Mouse (Mus musculus): Measurements from ENCODE around the gene Tlcd2. TPM values are rescaled to one million over a fixed set of nuclear protein-coding genes. Genes with fewer than 3 reads are reported as not detected.

The Tlcd2 gene
- polyA plus RNA-seq, 1 experiment from 2014 or later, result 16.7 TPM

DNA sequence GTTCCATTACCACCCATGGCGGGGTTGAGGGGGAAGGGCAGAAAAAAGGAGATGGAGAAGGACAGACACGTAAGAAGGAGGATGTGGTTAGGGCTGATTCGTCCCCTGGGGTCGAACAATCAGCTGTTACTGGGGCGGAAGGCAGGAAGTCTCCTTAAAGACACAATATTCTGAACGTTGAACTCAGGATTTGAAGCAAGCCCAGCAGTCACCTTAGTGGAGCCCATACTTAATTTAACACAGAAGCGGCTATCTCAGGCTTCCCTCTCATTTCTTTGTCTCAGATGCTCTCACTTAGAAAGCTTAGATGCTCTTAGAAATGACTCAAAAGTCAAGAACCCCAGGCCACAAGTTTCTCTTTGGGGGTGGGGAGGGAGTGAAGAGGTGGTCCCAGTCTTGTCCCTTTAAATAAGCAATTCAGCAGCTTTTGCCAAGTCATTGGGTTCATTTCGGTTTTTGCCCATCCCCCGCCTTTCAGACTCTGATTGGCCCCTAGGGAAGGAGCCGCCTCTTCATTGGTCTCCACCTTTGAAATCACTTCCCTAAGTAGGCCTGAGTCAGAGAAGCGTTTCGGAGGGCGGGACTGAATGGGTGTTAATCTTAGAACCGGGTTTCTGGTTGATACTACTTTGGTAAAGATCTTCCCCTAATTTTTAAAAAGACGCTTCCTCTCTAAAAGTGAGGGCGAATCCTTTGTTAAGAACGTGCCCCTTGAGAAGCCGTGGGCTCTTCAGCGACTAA is 1.2 kb upstream of the Tlcd2 start:
- Histone ChIP-seq H3K27me3 (ENCODE audit: control insufficient read depth, insufficient read depth, low read depth, low read length) (no peaks in the 10 kb centered on the region), H3K4me2 (ENCODE audit: low read depth, low read length) (peak overlapping the region; percentile 95), H3K36me3 (ENCODE audit: control insufficient read depth, insufficient read depth, low read length) (no peaks in the 10 kb centered on the region), H3K27ac (ENCODE audit: low read length) (peak overlapping the region; percentile 99), H3K9me3 (ENCODE audit: control insufficient read depth, low read length) (no peaks in the 10 kb centered on the region), H3K4me1 (replicated peaks; ENCODE audit: control insufficient read depth, insufficient read depth, low read length) (peaks cover 31% of the 10 kb centered on the region), H3K4me3 (ENCODE audit: low read length) (peak overlapping the region; percentile 56), H3K9ac (ENCODE audit: low read length) (peak overlapping the region; percentile 75)
- peak; percentile 61 for ATAC-seq (ENCODE audit: low read depth)
- 3% methylated on average over 19 of the region's 19 CpGs for WGBS

GRCm38 (mm10) chr11:75461743-75462252 is 283 bp downstream of the Tlcd2 start:
- peaks cover 4% of the 10 kb centered on the region; the same call in 1 of the 2 replicates for H3K36me3 ChIP-seq (ENCODE audit: control insufficient read depth, insufficient read depth, low read length)
- H3K4me3 ChIP-seq (ENCODE audit: low read length), result peak overlapping the region; percentile 84
- no peaks in the 10 kb centered on the region for H3K27me3 ChIP-seq (ENCODE audit: control insufficient read depth, insufficient read depth, low read depth, low read length)
- H3K4me1 ChIP-seq (replicated peaks; ENCODE audit: control insufficient read depth, insufficient read depth, low read length), result peaks cover 30% of the 10 kb centered on the region
- peaks cover 3% of the 10 kb centered on the region for H3K9me3 ChIP-seq (ENCODE audit: control insufficient read depth, low read length)
- WGBS, result 1% methylated on average over 30 of the region's 30 CpGs
- H3K27ac ChIP-seq (ENCODE audit: low read length), result peak overlapping the region; percentile 69
- peak overlapping the region; percentile 98 for H3K4me2 ChIP-seq (ENCODE audit: low read depth, low read length)
- peak overlapping the region; percentile 73 for H3K9ac ChIP-seq (ENCODE audit: low read length)
- ATAC-seq (ENCODE audit: low read depth), result peak; percentile 1; the same call in 1 of the 2 replicates

DNA sequence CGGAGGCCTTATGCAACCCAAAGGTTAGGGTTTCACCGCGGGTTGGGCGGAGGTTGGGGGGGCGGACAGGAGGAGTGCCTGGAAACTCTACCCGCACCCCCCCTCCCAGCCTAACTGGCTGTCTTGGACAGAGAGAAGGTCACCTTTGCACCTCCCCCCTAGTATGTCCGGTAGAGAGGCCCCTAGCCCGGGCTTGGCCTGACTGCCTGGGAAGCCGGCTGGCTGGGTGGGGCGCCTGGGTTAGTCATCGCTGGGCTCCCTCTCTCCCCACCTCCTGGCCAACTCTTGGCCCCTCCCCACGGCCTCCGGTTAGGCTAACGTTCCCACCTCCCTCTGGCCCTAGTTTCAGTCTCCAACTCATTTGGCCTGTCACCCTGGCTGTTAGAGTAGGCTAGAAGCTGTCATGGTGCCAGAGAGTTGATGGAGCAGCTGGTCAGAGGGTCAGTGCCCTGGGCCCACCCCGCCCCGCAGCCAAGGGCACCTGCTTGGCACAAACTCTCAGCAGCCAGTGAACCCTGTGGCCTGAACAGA is 803 bp downstream of the Tlcd2 start:
- Histone ChIP-seq H3K36me3 (ENCODE audit: control insufficient read depth, insufficient read depth, low read length) (peaks cover 5% of the 10 kb centered on the region; the same call in 1 of the 2 replicates), H3K27ac (ENCODE audit: low read length) (peak overlapping the region; percentile 69), H3K4me3 (ENCODE audit: low read length) (peak overlapping the region; percentile 84), H3K4me1 (replicated peaks; ENCODE audit: control insufficient read depth, insufficient read depth, low read length) (peaks cover 30% of the 10 kb centered on the region), H3K4me2 (ENCODE audit: low read depth, low read length) (peak overlapping the region; percentile 98), H3K9me3 (ENCODE audit: control insufficient read depth, low read length) (peaks cover 4% of the 10 kb centered on the region), H3K9ac (ENCODE audit: low read length) (peak overlapping the region; percentile 73), H3K27me3 (ENCODE audit: control insufficient read depth, insufficient read depth, low read depth, low read length) (no peaks in the 10 kb centered on the region)
- ATAC-seq (ENCODE audit: low read depth), result no peak
- WGBS, result 3% methylated on average over 14 of the region's 16 CpGs

DNA sequence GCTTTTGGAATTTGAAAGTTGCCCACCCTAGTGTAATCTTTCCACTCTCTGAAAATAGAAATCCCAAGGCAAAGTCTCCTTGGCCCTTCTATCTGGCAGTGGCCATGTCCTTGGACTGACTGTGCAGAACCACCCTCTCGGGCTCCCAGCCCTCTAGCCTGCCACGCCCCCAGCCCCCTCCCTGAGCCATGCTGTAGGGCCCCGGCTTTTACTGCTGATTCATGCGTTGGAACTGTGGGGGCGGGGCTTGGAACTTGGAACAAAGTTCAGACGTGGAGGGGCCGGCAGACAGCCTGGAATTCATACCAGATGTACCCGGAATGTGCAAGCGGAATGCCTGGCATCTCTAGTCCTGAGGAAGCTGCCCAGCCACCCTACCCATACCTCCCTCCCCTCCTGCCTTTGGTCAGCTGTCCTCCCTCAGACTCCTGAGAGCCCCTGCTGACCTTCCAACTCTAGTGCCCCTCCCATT is 1.4 kb downstream of the Tlcd2 start:
- Histone ChIP-seq H3K27me3 (ENCODE audit: control insufficient read depth, insufficient read depth, low read depth, low read length) (no peaks in the 10 kb centered on the region), H3K9ac (ENCODE audit: low read length) (peak overlapping the region; percentile 73), H3K4me3 (ENCODE audit: low read length) (peak overlapping the region; percentile 84), H3K36me3 (ENCODE audit: control insufficient read depth, insufficient read depth, low read length) (peaks cover 5% of the 10 kb centered on the region; the same call in 1 of the 2 replicates), H3K4me1 (replicated peaks; ENCODE audit: control insufficient read depth, insufficient read depth, low read length) (peaks cover 33% of the 10 kb centered on the region), H3K27ac (ENCODE audit: low read length) (peak overlapping the region; percentile 69), H3K4me2 (ENCODE audit: low read depth, low read length) (peak overlapping the region; percentile 98), H3K9me3 (ENCODE audit: control insufficient read depth, low read length) (peaks cover 4% of the 10 kb centered on the region)
- WGBS, result 1% methylated on average over 9 of the region's 9 CpGs
- peak; percentile 33 for ATAC-seq (ENCODE audit: low read depth)

DNA sequence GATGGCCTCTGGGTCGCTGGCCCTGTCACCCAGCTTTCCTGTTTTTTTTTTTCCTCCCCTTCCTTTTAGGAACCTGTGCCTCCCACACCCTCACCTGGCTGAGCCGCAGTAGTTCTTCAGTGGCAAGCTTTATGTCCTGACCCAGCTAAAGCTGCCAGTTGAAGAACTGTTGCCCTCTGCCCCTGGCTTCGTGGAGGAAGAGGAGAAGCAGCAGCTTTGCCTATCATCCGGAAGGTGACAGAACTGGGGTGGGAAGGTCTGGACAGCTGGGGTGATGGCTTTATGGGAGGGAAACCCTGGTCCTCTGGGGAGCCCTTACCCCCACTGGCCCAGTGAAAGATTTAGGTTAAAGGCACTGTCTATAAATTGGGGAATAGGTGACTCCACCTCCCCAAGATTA is 2.1 kb downstream of the Tlcd2 start:
- no peak overlapping the region for H3K4me2 ChIP-seq (ENCODE audit: low read depth, low read length)
- no peaks in the 10 kb centered on the region for H3K27me3 ChIP-seq (ENCODE audit: control insufficient read depth, insufficient read depth, low read depth, low read length)
- H3K9ac ChIP-seq (ENCODE audit: low read length), result no peak overlapping the region
- H3K4me3 ChIP-seq (ENCODE audit: low read length), result no peak overlapping the region
- H3K36me3 ChIP-seq (ENCODE audit: control insufficient read depth, insufficient read depth, low read length), result peaks cover 5% of the 10 kb centered on the region; the same call in 1 of the 2 replicates
- WGBS, result 42% methylated on average over 4 of the region's 4 CpGs
- peak overlapping the region; percentile 69 for H3K27ac ChIP-seq (ENCODE audit: low read length)
- H3K9me3 ChIP-seq (ENCODE audit: control insufficient read depth, low read length), result peaks cover 4% of the 10 kb centered on the region
- no peak for ATAC-seq (ENCODE audit: low read depth)
- peaks cover 33% of the 10 kb centered on the region for H3K4me1 ChIP-seq (replicated peaks; ENCODE audit: control insufficient read depth, insufficient read depth, low read length)

DNA sequence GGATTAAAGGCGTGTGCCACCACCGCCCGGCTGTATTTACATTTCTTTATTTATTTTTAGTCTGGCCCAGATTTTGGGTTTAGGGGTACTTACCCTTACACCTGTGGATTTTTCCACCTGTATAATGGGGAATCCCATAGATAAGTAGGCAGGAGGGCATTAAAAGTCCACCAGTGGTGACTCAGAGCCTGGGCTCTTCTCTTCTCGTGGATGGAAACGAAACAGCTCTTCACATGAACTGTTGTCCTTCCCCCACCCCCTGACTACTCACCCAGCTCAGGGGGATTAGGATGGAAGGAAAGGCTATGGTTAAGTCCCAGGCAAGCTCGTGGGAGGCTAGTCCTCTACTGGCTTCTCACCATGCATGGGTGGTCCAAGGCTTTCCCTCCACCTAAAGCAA is 2.9 kb downstream of the Tlcd2 start:
- Histone ChIP-seq H3K4me1 (replicated peaks; ENCODE audit: control insufficient read depth, insufficient read depth, low read length) (peaks cover 30% of the 10 kb centered on the region), H3K27ac (ENCODE audit: low read length) (no peak overlapping the region), H3K27me3 (ENCODE audit: control insufficient read depth, insufficient read depth, low read depth, low read length) (no peaks in the 10 kb centered on the region), H3K36me3 (ENCODE audit: control insufficient read depth, insufficient read depth, low read length) (peaks cover 5% of the 10 kb centered on the region; the same call in 1 of the 2 replicates), H3K4me3 (ENCODE audit: low read length) (no peak overlapping the region), H3K9me3 (ENCODE audit: control insufficient read depth, low read length) (peaks cover 4% of the 10 kb centered on the region), H3K4me2 (ENCODE audit: low read depth, low read length) (no peak overlapping the region), H3K9ac (ENCODE audit: low read length) (no peak overlapping the region)
- WGBS, result 84% methylated on average over 6 of the region's 6 CpGs
- ATAC-seq (ENCODE audit: low read depth), result no peak

DNA sequence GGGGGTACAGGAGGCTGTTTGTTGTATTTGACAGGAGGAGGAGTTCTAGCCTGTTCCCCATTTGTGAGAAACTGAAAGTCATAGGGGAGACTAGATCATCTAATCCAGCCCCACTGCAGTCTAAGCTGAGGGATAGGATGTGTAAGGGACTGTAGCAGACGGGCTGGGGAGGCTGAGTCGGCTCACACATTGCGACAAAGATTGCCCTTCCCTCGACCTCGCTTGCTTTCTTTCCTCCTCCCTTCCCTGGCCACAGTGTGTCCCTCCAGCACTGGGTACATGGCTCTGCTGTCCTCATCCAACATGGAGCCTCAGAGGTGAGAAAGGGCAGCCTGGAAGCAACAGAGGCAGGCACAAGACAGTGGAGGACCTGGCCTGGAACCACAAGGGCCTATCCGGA is 3.5 kb downstream of the Tlcd2 start:
- Histone ChIP-seq H3K4me2 (ENCODE audit: low read depth, low read length) (no peak overlapping the region), H3K9me3 (ENCODE audit: control insufficient read depth, low read length) (peaks cover 4% of the 10 kb centered on the region), H3K4me3 (ENCODE audit: low read length) (no peak overlapping the region), H3K9ac (ENCODE audit: low read length) (no peak overlapping the region), H3K27me3 (ENCODE audit: control insufficient read depth, insufficient read depth, low read depth, low read length) (no peaks in the 10 kb centered on the region), H3K27ac (ENCODE audit: low read length) (no peak overlapping the region), H3K36me3 (ENCODE audit: control insufficient read depth, insufficient read depth, low read length) (peaks cover 5% of the 10 kb centered on the region; the same call in 1 of the 2 replicates), H3K4me1 (replicated peaks; ENCODE audit: control insufficient read depth, insufficient read depth, low read length) (peaks cover 24% of the 10 kb centered on the region)
- ATAC-seq (ENCODE audit: low read depth), result no peak
- 87% methylated on average over 6 of the region's 6 CpGs for WGBS

- Histone ChIP-seq H3K4me2 (ENCODE audit: low read depth, low read length) (no peak overlapping the region; the same call in 1 of the 2 replicates), H3K9me3 (ENCODE audit: control insufficient read depth, low read length) (peaks cover 4% of the 10 kb centered on the region), H3K9ac (ENCODE audit: low read length) (no peak overlapping the region), H3K27me3 (ENCODE audit: control insufficient read depth, insufficient read depth, low read depth, low read length) (no peaks in the 10 kb centered on the region), H3K4me1 (replicated peaks; ENCODE audit: control insufficient read depth, insufficient read depth, low read length) (peaks cover 21% of the 10 kb centered on the region), H3K27ac (ENCODE audit: low read length) (no peak overlapping the region), H3K4me3 (ENCODE audit: low read length) (no peak overlapping the region), H3K36me3 (ENCODE audit: control insufficient read depth, insufficient read depth, low read length) (peaks cover 5% of the 10 kb centered on the region; the same call in 1 of the 2 replicates)
- ATAC-seq (ENCODE audit: low read depth), result no peak
- WGBS, result 98% methylated on average over 4 of the region's 4 CpGs
Observed at GRCm38 (mm10) chr11:75466731-75467505, 5.4 kb downstream of the Tlcd2 start.
